Mouse (Mus musculus) intestine, embryonic 15.5 days (tissue): ENCODE results near the gene Zfp629. TPM values are rescaled to one million over a fixed set of nuclear protein-coding genes. Genes with fewer than 3 reads are reported as not detected.

Experiments
- ATAC-seq: fragments of 200-750 bp; cut with Nextera tagmentation; 2 replicates; pipeline ENCODE4 v1.8.0; 2017; ENCODE audit warnings: moderate TSS enrichment, moderate library complexity
- H3K27ac ChIP-seq: fragments of 300-500 bp; sonication (generic); 2 replicates; pipeline ENCODE4 v1.5.1; 2015; ENCODE audit warnings: mild to moderate bottlenecking, inconsistent platforms
- H3K27me3 ChIP-seq: fragments of 300-500 bp; sonication (generic); replicated peaks from 2 replicates; pipeline ENCODE4 v1.6.1; 2015; ENCODE audit warnings: inconsistent platforms
- H3K36me3 ChIP-seq: fragments of 300-500 bp; sonication (generic); 2 replicates; pipeline ENCODE4 v1.6.1; 2015; ENCODE audit warnings: inconsistent platforms
- H3K4me1 ChIP-seq: fragments of 300-500 bp; sonication (generic); replicated peaks from 2 replicates; pipeline ENCODE4 v1.6.1; 2015; ENCODE audit warnings: inconsistent platforms
- H3K4me2 ChIP-seq: fragments of 300-500 bp; sonication (generic); replicated peaks from 2 replicates; pipeline ENCODE4 v1.6.1; 2015; ENCODE audit warnings: mild to moderate bottlenecking, inconsistent platforms
- H3K4me3 ChIP-seq: fragments of 300-500 bp; sonication (generic); replicated peaks from 2 replicates; pipeline ENCODE4 v1.5.1; 2015; ENCODE audit warnings: inconsistent platforms
- H3K9ac ChIP-seq: fragments of 300-500 bp; sonication (generic); 2 replicates; pipeline ENCODE4 v1.6.1; 2015; ENCODE audit warnings: inconsistent platforms
- H3K9me3 ChIP-seq: fragments of 300-500 bp; sonication (generic); 2 replicates; pipeline ENCODE4 v1.6.1; 2016; ENCODE audit warnings: inconsistent platforms
- WGBS: fragments of 180-500 bp; shearing (Covaris S2); methylation state at CpG from one replicate; pipeline ENCODE4 v1.1.7; 2015; 5-methylcytosine and 5-hydroxymethylcytosine counted together
- polyA plus RNA-seq: library from polyadenylated mRNA; unstranded; fragments of >200 nt; fragmentation: Nextera tagmentation; extraction: Ambion mirVana; gene quantifications from 2 replicates; pipeline ENCODE4 v1.2.1, GENCODE M21; 2015

The Zfp629 gene
- polyA plus RNA-seq, 1 experiment from 2014 or later: 9.4 TPM

- peak within 1 kb of the TSS; percentile 86 for H3K4me3 ChIP-seq
- H3K4me2 ChIP-seq: peak within 1 kb of the TSS; percentile 93
- H3K4me1 ChIP-seq: peaks cover 17% of the 10 kb centered on the region
- H3K9ac ChIP-seq: peak within 1 kb of the TSS; percentile 81
- no peaks in the 10 kb centered on the region for H3K27me3 ChIP-seq
- peak within 1 kb of the TSS; percentile 74 for H3K27ac ChIP-seq
- H3K9me3 ChIP-seq: no peaks in the 10 kb centered on the region
- peaks cover 26% of the 10 kb centered on the region for H3K36me3 ChIP-seq
- ATAC-seq: peak; percentile 99
- under 1% methylated on average over 50 of the region's 50 CpGs for WGBS
These were observed 27.4 kb downstream of the Zfp629 start, which contains the start of the genes Ccdc189 and Rnf40 for GRCm38 (mm10) chr7:127588011-127588871. Gene Ccdc189 (minus strand): TSS chr7:127588595. Gene Rnf40 (plus strand): TSS chr7:127588767.

GRCm38 (mm10) chr7:127587196-127587595 lies 28.4 kb downstream of the Zfp629 start:
- Histone ChIP-seq H3K27me3 (no peaks in the 10 kb centered on the region), H3K36me3 (peaks cover 28% of the 10 kb centered on the region), H3K9me3 (no peaks in the 10 kb centered on the region), H3K4me2 (peak overlapping the region; percentile 93), H3K27ac (no peak overlapping the region), H3K9ac (peak overlapping the region; percentile 10; the same call in 1 of the 2 replicates), H3K4me1 (peaks cover 17% of the 10 kb centered on the region), H3K4me3 (peak overlapping the region; percentile 86; the same call in 1 of the 2 replicates)
- no peak for ATAC-seq
- 59% methylated on average over 5 of the region's 5 CpGs for WGBS

- no peak for ATAC-seq
- H3K4me2 ChIP-seq: no peak overlapping the region
- H3K4me3 ChIP-seq: no peak overlapping the region
- WGBS: 94% methylated on average over 6 of the region's 6 CpGs
- H3K36me3 ChIP-seq: peaks cover 22% of the 10 kb centered on the region
- no peak overlapping the region for H3K9ac ChIP-seq
- H3K27me3 ChIP-seq: no peaks in the 10 kb centered on the region
- H3K9me3 ChIP-seq: no peaks in the 10 kb centered on the region
- H3K27ac ChIP-seq: no peak overlapping the region
- peaks cover 17% of the 10 kb centered on the region for H3K4me1 ChIP-seq
These were observed 29.4 kb downstream of the Zfp629 start for GRCm38 (mm10) chr7:127586149-127586548.

GRCm38 (mm10) chr7:127585031-127585430 lies 30.6 kb downstream of the Zfp629 start:
- 84% methylated on average over 7 of the region's 7 CpGs for WGBS
- H3K4me1 ChIP-seq: peaks cover 17% of the 10 kb centered on the region
- ATAC-seq: no peak
- no peak overlapping the region for H3K4me2 ChIP-seq
- no peak overlapping the region for H3K27ac ChIP-seq
- no peaks in the 10 kb centered on the region for H3K27me3 ChIP-seq
- no peak overlapping the region for H3K4me3 ChIP-seq
- no peak overlapping the region for H3K9ac ChIP-seq
- H3K9me3 ChIP-seq: no peaks in the 10 kb centered on the region
- peaks cover 24% of the 10 kb centered on the region for H3K36me3 ChIP-seq

- H3K4me3 ChIP-seq: no peak overlapping the region
- no peak for ATAC-seq
- H3K9ac ChIP-seq: no peak overlapping the region
- H3K36me3 ChIP-seq: peaks cover 21% of the 10 kb centered on the region
- no peak overlapping the region for H3K27ac ChIP-seq
- H3K4me1 ChIP-seq: peaks cover 10% of the 10 kb centered on the region
- H3K27me3 ChIP-seq: no peaks in the 10 kb centered on the region
- no peaks in the 10 kb centered on the region for H3K9me3 ChIP-seq
- no peak overlapping the region for H3K4me2 ChIP-seq
- 93% methylated on average over 6 of the region's 6 CpGs for WGBS
These were observed 32.3 kb downstream of the Zfp629 start for GRCm38 (mm10) chr7:127583260-127583659.

GRCm38 (mm10) chr7:127574115-127574514 lies 41.5 kb downstream of the Zfp629 start:
- peak overlapping the region; percentile 92 for H3K4me2 ChIP-seq
- peak overlapping the region; percentile 84 for H3K9ac ChIP-seq
- peak overlapping the region; percentile 77 for H3K4me3 ChIP-seq
- H3K36me3 ChIP-seq: peaks cover 12% of the 10 kb centered on the region
- WGBS: 16% methylated on average over 7 of the region's 7 CpGs
- H3K9me3 ChIP-seq: no peaks in the 10 kb centered on the region
- peaks cover 10% of the 10 kb centered on the region; the same call in 1 of the 2 replicates for H3K4me1 ChIP-seq
- H3K27ac ChIP-seq: peak overlapping the region; percentile 38; the same call in 1 of the 2 replicates
- ATAC-seq: no peak
- H3K27me3 ChIP-seq: no peaks in the 10 kb centered on the region

- H3K9me3 ChIP-seq: no peaks in the 10 kb centered on the region
- peak overlapping the region; percentile 92 for H3K4me2 ChIP-seq
- WGBS: under 1% methylated on average over 27 of the region's 28 CpGs
- peak overlapping the region; percentile 84 for H3K9ac ChIP-seq
- no peaks in the 10 kb centered on the region for H3K27me3 ChIP-seq
- H3K4me3 ChIP-seq: peak overlapping the region; percentile 77
- peaks cover 12% of the 10 kb centered on the region for H3K36me3 ChIP-seq
- peaks cover 10% of the 10 kb centered on the region; the same call in 1 of the 2 replicates for H3K4me1 ChIP-seq
- peak overlapping the region; percentile 38; the same call in 1 of the 2 replicates for H3K27ac ChIP-seq
- peak; percentile 76 for ATAC-seq
These were observed 42.0 kb downstream of the Zfp629 start for GRCm38 (mm10) chr7:127573503-127574008.

GRCm38 (mm10) chr7:127572895-127573471 lies 42.6 kb downstream of the Zfp629 start, which contains the start of gene Phkg2:
Gene Phkg2 (plus strand): TSS chr7:127573340.
- peak within 1 kb of the TSS; percentile 92 for H3K4me2 ChIP-seq
- peak; percentile 99 for ATAC-seq
- WGBS: under 1% methylated on average over 17 of the region's 17 CpGs
- H3K4me3 ChIP-seq: peak within 1 kb of the TSS; percentile 77
- H3K9me3 ChIP-seq: no peaks in the 10 kb centered on the region
- H3K4me1 ChIP-seq: peaks cover 10% of the 10 kb centered on the region; the same call in 1 of the 2 replicates
- H3K27me3 ChIP-seq: no peaks in the 10 kb centered on the region
- peak within 1 kb of the TSS; percentile 84 for H3K9ac ChIP-seq
- peaks cover 9% of the 10 kb centered on the region; the same call in 1 of the 2 replicates for H3K36me3 ChIP-seq
- peak within 1 kb of the TSS; percentile 61 for H3K27ac ChIP-seq

- no peaks in the 10 kb centered on the region for H3K4me1 ChIP-seq
- H3K9ac ChIP-seq: no peak overlapping the region
- 76% methylated on average over 6 of the region's 6 CpGs for WGBS
- H3K27ac ChIP-seq: no peak overlapping the region
- no peak for ATAC-seq
- H3K4me3 ChIP-seq: no peak overlapping the region
- no peaks in the 10 kb centered on the region for H3K9me3 ChIP-seq
- no peaks in the 10 kb centered on the region for H3K27me3 ChIP-seq
- H3K4me2 ChIP-seq: no peak overlapping the region
- peaks cover 28% of the 10 kb centered on the region for H3K36me3 ChIP-seq
These were observed 51.0 kb downstream of the Zfp629 start for GRCm38 (mm10) chr7:127564381-127565150.

- no peaks in the 10 kb centered on the region for H3K4me1 ChIP-seq
- no peak for ATAC-seq
- no peak within 1 kb of the TSS for H3K4me2 ChIP-seq
- H3K9ac ChIP-seq: no peak within 1 kb of the TSS
- no peak within 1 kb of the TSS for H3K27ac ChIP-seq
- H3K4me3 ChIP-seq: no peak within 1 kb of the TSS
- H3K27me3 ChIP-seq: no peaks in the 10 kb centered on the region
- H3K9me3 ChIP-seq: no peaks in the 10 kb centered on the region
- peaks cover 42% of the 10 kb centered on the region for H3K36me3 ChIP-seq
- WGBS: 91% methylated on average over 5 of the region's 5 CpGs
These were observed 54.2 kb downstream of the Zfp629 start, which contains the start of gene Tmem265 for GRCm38 (mm10) chr7:127561340-127561858. Gene Tmem265 (plus strand): TSS chr7:127561390.

- Histone ChIP-seq H3K4me3 (no peak overlapping the region), H3K27me3 (no peaks in the 10 kb centered on the region), H3K4me2 (no peak overlapping the region), H3K9me3 (no peaks in the 10 kb centered on the region), H3K27ac (no peak overlapping the region), H3K36me3 (peaks cover 44% of the 10 kb centered on the region), H3K4me1 (no peaks in the 10 kb centered on the region), H3K9ac (no peak overlapping the region)
- 0 out of 2 replicates have a peak, but pooled peaks have one; percentile 17 for ATAC-seq
- WGBS: 92% methylated on average over 11 of the region's 11 CpGs
These were observed 55.0 kb downstream of the Zfp629 start for GRCm38 (mm10) chr7:127560580-127560979.
